Mouse (Mus musculus) heart, adult 2 months (tissue): ENCODE measurements around the gene Avil.

Source experiments
- CTCF ChIP-seq: fragments of 200-600 bp; IDR thresholded peaks from 2 replicates; pipeline ENCODE4 v1.8.1; 2022; ENCODE audit warnings: antibody characterized with exemption, mild to moderate bottlenecking, moderate library complexity
- EP300 ChIP-seq: fragments of 200-500 bp; IDR thresholded peaks from 2 replicates; pipeline ENCODE4 v1.6.1; 2011; ENCODE audit warnings: low read depth, low read length, control low read depth; ENCODE audit not compliant: insufficient read depth
- POLR2A ChIP-seq: fragments of 200-500 bp; IDR thresholded peaks from 2 replicates; pipeline ENCODE4 v1.6.1; 2011; ENCODE audit warnings: mild to moderate bottlenecking, low read depth, low read length, control low read depth; ENCODE audit not compliant: insufficient read depth

DNA sequence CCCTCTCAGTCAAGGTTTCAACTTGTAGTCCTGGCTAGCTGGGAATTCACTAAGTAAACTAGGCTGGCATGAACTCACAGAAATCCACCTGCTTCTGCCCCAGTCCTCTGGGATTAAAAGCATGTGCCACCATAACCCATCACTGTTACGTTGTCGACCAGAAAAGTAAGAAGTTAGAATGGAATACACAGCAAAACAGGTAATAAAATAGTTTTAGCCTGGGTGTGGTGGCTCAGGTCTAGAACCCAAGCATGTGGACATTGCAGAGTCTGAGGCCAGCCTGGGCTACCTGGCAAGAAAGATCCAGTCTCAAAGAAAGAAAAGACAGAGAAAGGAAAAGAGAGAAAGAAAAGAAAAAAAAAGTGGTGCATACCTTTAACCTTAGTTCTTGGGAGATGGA is 61.0 kb downstream of the Avil start:
- TF ChIP-seq CTCF (no peak), POLR2A (no peak), EP300 (no peak)
